Mouse (Mus musculus): ENCODE results near the gene Mettl6.

DNA sequence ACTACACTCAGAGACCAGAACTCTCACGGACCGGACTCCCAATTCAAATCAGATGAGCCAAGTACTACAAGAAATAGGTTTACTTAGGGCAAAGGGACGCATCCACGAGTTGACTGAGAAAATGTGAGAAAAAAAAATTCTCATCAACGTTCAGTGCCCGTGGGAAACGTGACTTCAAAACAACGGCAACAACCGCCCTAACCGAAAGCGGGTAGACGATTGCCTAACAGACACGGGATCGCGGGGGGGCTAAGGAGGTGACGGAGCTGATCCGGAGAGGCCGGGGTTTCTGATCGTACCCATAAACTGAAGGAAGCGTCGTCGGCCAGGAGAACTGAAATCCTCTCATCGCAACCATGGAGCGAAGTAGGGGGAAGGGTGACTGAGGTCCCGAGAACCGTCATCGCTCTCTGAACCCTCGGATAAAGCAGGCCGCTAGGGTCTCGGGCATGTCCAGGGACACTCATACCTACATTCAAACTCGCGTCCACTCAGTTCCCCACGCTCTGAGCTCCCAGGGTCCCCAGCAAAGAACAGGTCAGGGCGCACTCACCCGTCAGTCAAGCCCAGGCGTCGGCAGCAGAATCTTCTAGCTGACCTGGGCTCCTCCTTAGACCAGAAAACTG lies 378 bp downstream of the Mettl6 start, which contains the start of gene Eaf1:
- no peak for TF ChIP-seq CTCF (IDR thresholded peaks at IDR 0.05; ENCODE audit: control insufficient read depth, insufficient read depth, insufficient replicate concordance, low read depth, low read length)
- no peak for TF ChIP-seq POLR2A (IDR thresholded peaks at IDR 0.05; ENCODE audit: control insufficient read depth, low read depth, low read length)

All from testis, adult 2 months (tissue).